Mouse (Mus musculus): ENCODE measurements around the gene Cfap97d2. TPM values are rescaled to one million over a fixed set of nuclear protein-coding genes. Genes with fewer than 3 reads are reported as not detected.

Cfap97d2 gene
- polyA plus RNA-seq, 1 experiment from 2014 or later: not detected

GRCm38 (mm10) chr8:13684131-13684530 lies 21.6 kb upstream of the Cfap97d2 start:
- Histone ChIP-seq H3K4me3 (ENCODE audit: low read depth, low read length) (no peak overlapping the region), H3K4me1 (replicated peaks; ENCODE audit: control insufficient read depth, insufficient read depth, low read length) (no peaks in the 10 kb centered on the region), H3K27ac (ENCODE audit: low read depth, low read length) (no peak overlapping the region), H3K4me2 (replicated peaks; ENCODE audit: low read depth) (no peak overlapping the region), H3K9me3 (ENCODE audit: control insufficient read depth) (no peaks in the 10 kb centered on the region), H3K9ac (ENCODE audit: low read depth, low read length) (no peak overlapping the region), H3K27me3 (replicated peaks; ENCODE audit: control insufficient read depth, insufficient read depth, low read length) (0 out of 2 replicates have a peak, but pooled peaks cover 3% of the 10 kb centered on the region), H3K36me3 (ENCODE audit: control insufficient read depth, insufficient read depth) (no peaks in the 10 kb centered on the region)
- WGBS: 53% methylated on average over 7 of the region's 7 CpGs
- no peak for TF ChIP-seq CTCF (IDR thresholded peaks at IDR 0.05; ENCODE audit: low read depth)
- no peak for ATAC-seq

GRCm38 (mm10) chr8:13685674-13686314 lies 19.9 kb upstream of the Cfap97d2 start:
- H3K4me1 ChIP-seq (replicated peaks; ENCODE audit: control insufficient read depth, insufficient read depth, low read length): no peaks in the 10 kb centered on the region
- no peaks in the 10 kb centered on the region for H3K27me3 ChIP-seq (replicated peaks; ENCODE audit: control insufficient read depth, insufficient read depth, low read length)
- no peak for TF ChIP-seq CTCF (IDR thresholded peaks at IDR 0.05; ENCODE audit: low read depth)
- no peak overlapping the region for H3K4me3 ChIP-seq (ENCODE audit: low read depth, low read length)
- no peak overlapping the region for H3K9ac ChIP-seq (ENCODE audit: low read depth, low read length)
- no peak overlapping the region for H3K4me2 ChIP-seq (replicated peaks; ENCODE audit: low read depth)
- WGBS: 91% methylated on average over 16 of the region's 16 CpGs
- no peak for ATAC-seq
- no peaks in the 10 kb centered on the region for H3K36me3 ChIP-seq (ENCODE audit: control insufficient read depth, insufficient read depth)
- no peak overlapping the region for H3K27ac ChIP-seq (ENCODE audit: low read depth, low read length)
- no peaks in the 10 kb centered on the region for H3K9me3 ChIP-seq (ENCODE audit: control insufficient read depth)

GRCm38 (mm10) chr8:13686426-13686825 lies 19.3 kb upstream of the Cfap97d2 start:
- no peak overlapping the region for H3K4me3 ChIP-seq (ENCODE audit: low read depth, low read length)
- no peak overlapping the region for H3K27ac ChIP-seq (ENCODE audit: low read depth, low read length)
- ATAC-seq: peak; percentile 31; the same call in 1 of the 2 replicates
- TF ChIP-seq CTCF (IDR thresholded peaks at IDR 0.05; ENCODE audit: low read depth): no peak
- 41% methylated on average over 7 of the region's 7 CpGs for WGBS
- H3K9me3 ChIP-seq (ENCODE audit: control insufficient read depth): no peaks in the 10 kb centered on the region
- H3K36me3 ChIP-seq (ENCODE audit: control insufficient read depth, insufficient read depth): no peaks in the 10 kb centered on the region
- no peak overlapping the region for H3K4me2 ChIP-seq (replicated peaks; ENCODE audit: low read depth)
- no peaks in the 10 kb centered on the region for H3K4me1 ChIP-seq (replicated peaks; ENCODE audit: control insufficient read depth, insufficient read depth, low read length)
- H3K9ac ChIP-seq (ENCODE audit: low read depth, low read length): no peak overlapping the region
- no peaks in the 10 kb centered on the region for H3K27me3 ChIP-seq (replicated peaks; ENCODE audit: control insufficient read depth, insufficient read depth, low read length)

GRCm38 (mm10) chr8:13687101-13687717 lies 18.5 kb upstream of the Cfap97d2 start:
- no peaks in the 10 kb centered on the region for H3K9me3 ChIP-seq (ENCODE audit: control insufficient read depth)

DNA sequence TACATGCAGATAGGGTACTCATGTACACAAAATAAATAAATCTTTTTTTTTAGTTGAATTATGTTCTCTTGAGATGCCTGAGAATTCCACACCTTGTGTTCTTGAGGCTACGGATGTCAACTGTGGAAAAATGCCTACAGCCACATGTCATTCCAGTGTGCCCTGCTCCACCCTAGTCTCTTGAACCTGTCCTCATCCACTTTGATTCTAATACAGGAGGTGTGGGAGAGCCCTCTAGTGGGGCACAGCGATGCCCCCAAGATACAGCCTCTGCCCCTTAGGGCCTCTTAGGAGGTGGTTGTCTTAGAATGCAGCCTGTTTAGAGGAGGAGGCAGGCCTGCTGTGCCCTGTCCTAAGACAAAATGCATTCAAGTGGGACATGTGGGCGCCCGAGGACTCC lies 17.7 kb upstream of the Cfap97d2 start:
- no peak overlapping the region for H3K4me3 ChIP-seq (ENCODE audit: low read depth, low read length)
- H3K27ac ChIP-seq (ENCODE audit: low read depth, low read length): no peak overlapping the region
- 91% methylated on average over 4 of the region's 4 CpGs for WGBS
- H3K36me3 ChIP-seq (ENCODE audit: control insufficient read depth, insufficient read depth): no peaks in the 10 kb centered on the region
- no peaks in the 10 kb centered on the region for H3K4me1 ChIP-seq (replicated peaks; ENCODE audit: control insufficient read depth, insufficient read depth, low read length)
- no peak overlapping the region for H3K9ac ChIP-seq (ENCODE audit: low read depth, low read length)
- no peaks in the 10 kb centered on the region for H3K27me3 ChIP-seq (replicated peaks; ENCODE audit: control insufficient read depth, insufficient read depth, low read length)
- peak; percentile 32 for TF ChIP-seq CTCF (IDR thresholded peaks at IDR 0.05; ENCODE audit: low read depth)
- no peaks in the 10 kb centered on the region for H3K9me3 ChIP-seq (ENCODE audit: control insufficient read depth)
- ATAC-seq: no peak
- no peak overlapping the region for H3K4me2 ChIP-seq (replicated peaks; ENCODE audit: low read depth)

More at GRCm38 (mm10) chr8:13687101-13687717, 18.5 kb upstream of the Cfap97d2 start:
- no peaks in the 10 kb centered on the region for H3K36me3 ChIP-seq (ENCODE audit: control insufficient read depth, insufficient read depth)
- no peak overlapping the region for H3K9ac ChIP-seq (ENCODE audit: low read depth, low read length)
- H3K27me3 ChIP-seq (replicated peaks; ENCODE audit: control insufficient read depth, insufficient read depth, low read length): no peaks in the 10 kb centered on the region
- 92% methylated on average over 8 of the region's 8 CpGs for whole genome bisulfite sequencing
- no peak overlapping the region for H3K4me3 ChIP-seq (ENCODE audit: low read depth, low read length)
- H3K4me2 ChIP-seq (replicated peaks; ENCODE audit: low read depth): no peak overlapping the region
- no peak overlapping the region for H3K27ac ChIP-seq (ENCODE audit: low read depth, low read length)
- TF ChIP-seq CTCF (IDR thresholded peaks at IDR 0.05; ENCODE audit: low read depth): peak; percentile 40; the same call in 1 of the 2 replicates
- no peak for ATAC-seq
- H3K4me1 ChIP-seq (replicated peaks; ENCODE audit: control insufficient read depth, insufficient read depth, low read length): no peaks in the 10 kb centered on the region

- ATAC-seq: no peak
- H3K4me3 ChIP-seq (ENCODE audit: low read depth, low read length): no peak overlapping the region
- 57% methylated on average over 6 of the region's 6 CpGs for WGBS
Measured at GRCm38 (mm10) chr8:13688461-13688860, 17.2 kb upstream of the Cfap97d2 start.

More at GRCm38 (mm10) chr8:13688461-13688860, 17.2 kb upstream of the Cfap97d2 start:
- H3K9ac ChIP-seq (ENCODE audit: low read depth, low read length): no peak overlapping the region
- no peak overlapping the region for H3K27ac ChIP-seq (ENCODE audit: low read depth, low read length)
- no peaks in the 10 kb centered on the region for H3K36me3 ChIP-seq (ENCODE audit: control insufficient read depth, insufficient read depth)
- no peak for TF ChIP-seq CTCF (IDR thresholded peaks at IDR 0.05; ENCODE audit: low read depth)
- H3K9me3 ChIP-seq (ENCODE audit: control insufficient read depth): no peaks in the 10 kb centered on the region
- H3K4me1 ChIP-seq (replicated peaks; ENCODE audit: control insufficient read depth, insufficient read depth, low read length): no peaks in the 10 kb centered on the region
- H3K4me2 ChIP-seq (replicated peaks; ENCODE audit: low read depth): no peak overlapping the region
- H3K27me3 ChIP-seq (replicated peaks; ENCODE audit: control insufficient read depth, insufficient read depth, low read length): no peaks in the 10 kb centered on the region
